Mouse (Mus musculus) embryonic facial prominence, embryonic 12.5 days (tissue): Measurements from ENCODE around the gene Pnmt. TPM values are rescaled to one million over a fixed set of nuclear protein-coding genes. Genes with fewer than 3 reads are reported as not detected.
A peak's percentile ranks its signal among the peaks of the same experiment; 100 is the strongest.

ENCODE experiments used
- ATAC-seq: fragments of 200-750 bp; cut with Nextera tagmentation; 2 replicates; pipeline ENCODE4 v1.8.0; 2017; ENCODE audit not compliant: insufficient number of reproducible peaks, insufficient read depth, low FRiP score, low TSS enrichment
- H3K27ac ChIP-seq: fragments of 300-500 bp; sonication (generic); 2 replicates; pipeline ENCODE4 v1.5.1; 2016; ENCODE audit warnings: mild to moderate bottlenecking
- H3K27me3 ChIP-seq: fragments of 300-500 bp; sonication (generic); 2 replicates; pipeline ENCODE4 v1.6.1; 2016; ENCODE audit warnings: mild to moderate bottlenecking, moderate library complexity
- H3K36me3 ChIP-seq: fragments of 300-500 bp; sonication (generic); 2 replicates; pipeline ENCODE4 v1.6.1; 2016; ENCODE audit warnings: mild to moderate bottlenecking
- H3K4me1 ChIP-seq: fragments of 300-500 bp; sonication (generic); 2 replicates; pipeline ENCODE4 v1.6.1; 2016
- H3K4me2 ChIP-seq: fragments of 300-500 bp; sonication (generic); replicated peaks from 2 replicates; pipeline ENCODE4 v1.6.1; 2016; ENCODE audit warnings: mild to moderate bottlenecking, moderate library complexity
- H3K4me3 ChIP-seq: fragments of 300-500 bp; sonication (generic); 2 replicates; pipeline ENCODE4 v1.5.1; 2016; ENCODE audit warnings: mild to moderate bottlenecking
- H3K9ac ChIP-seq: fragments of 300-500 bp; sonication (generic); 2 replicates; pipeline ENCODE4 v1.6.1; 2016; ENCODE audit warnings: mild to moderate bottlenecking, moderate library complexity
- H3K9me3 ChIP-seq: fragments of 300-500 bp; sonication (generic); 2 replicates; pipeline ENCODE4 v1.6.1; 2016; ENCODE audit warnings: mild to moderate bottlenecking, moderate library complexity
- WGBS: fragments of 180-500 bp; shearing (Covaris S2); methylation state at CpG from one replicate; pipeline ENCODE4 v1.1.7; 2016; 5-methylcytosine and 5-hydroxymethylcytosine counted together
- polyA plus RNA-seq: library from polyadenylated mRNA; unstranded; fragments of >200 nt; fragmentation: Nextera tagmentation; extraction: Ambion mirVana; gene quantifications from 2 replicates; pipeline ENCODE4 v1.2.1, GENCODE M21; 2016

The Pnmt gene
- polyA plus RNA-seq, 1 experiment from 2014 or later = 0.33 TPM

DNA sequence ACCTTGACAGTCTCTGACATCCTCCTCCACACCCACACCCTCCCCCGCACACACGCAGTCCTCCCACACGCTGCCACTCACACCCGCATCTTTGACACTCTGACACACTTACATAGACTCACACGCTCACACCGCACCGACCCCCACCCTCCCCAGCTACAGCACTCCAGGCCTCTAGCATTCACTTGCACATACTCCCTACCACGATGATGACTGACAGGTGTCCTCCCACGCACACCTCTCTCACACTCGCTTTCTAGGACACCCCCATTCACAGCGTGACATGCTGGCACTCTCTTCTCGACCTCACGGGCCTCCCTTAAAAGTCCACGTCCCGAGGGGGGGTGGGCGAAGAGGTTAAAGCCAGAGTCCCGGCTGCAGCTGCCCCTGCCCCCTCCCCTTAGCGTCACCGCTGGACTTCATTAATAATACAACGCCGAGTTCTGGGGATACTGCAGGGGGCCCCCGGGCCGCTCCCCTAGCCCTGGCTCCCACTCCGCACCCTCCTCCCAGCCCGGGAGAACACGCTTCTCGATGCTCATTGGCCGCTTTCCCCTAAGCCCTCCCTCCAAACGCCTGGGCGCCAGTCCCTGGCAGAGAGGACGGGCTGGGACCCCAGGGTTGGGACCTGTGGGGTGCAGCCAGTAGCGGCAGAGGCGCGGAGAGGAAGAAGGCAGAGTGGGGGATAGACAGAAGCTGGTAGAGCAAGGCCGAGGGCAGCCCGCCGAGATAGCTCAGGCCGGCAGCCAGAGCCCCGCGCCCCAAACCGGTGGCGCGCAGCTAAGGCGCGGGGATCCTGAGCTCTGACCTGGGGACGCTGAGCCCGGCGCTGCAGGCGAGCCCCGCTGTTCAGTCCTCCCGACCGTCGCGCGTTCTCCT, 37.9 kb upstream of the Pnmt start, which contains the start of gene Ppp1r1b:
Gene Ppp1r1b (plus strand): TSS at position 322 of the 879 bp plus-strand sequence.
- H3K4me1 ChIP-seq = peaks cover 15% of the 10 kb centered on the region
- H3K36me3 ChIP-seq = no peaks in the 10 kb centered on the region
- H3K27ac ChIP-seq = no peak within 1 kb of the TSS
- peaks cover 94% of the 10 kb centered on the region for H3K27me3 ChIP-seq
- H3K4me3 ChIP-seq = peak within 1 kb of the TSS; percentile 44
- no peak for ATAC-seq
- H3K9ac ChIP-seq = peak within 1 kb of the TSS; percentile 53
- under 1% methylated on average over 55 of the region's 55 CpGs for WGBS
- peak within 1 kb of the TSS; percentile 72 for H3K4me2 ChIP-seq
- no peaks in the 10 kb centered on the region for H3K9me3 ChIP-seq

DNA sequence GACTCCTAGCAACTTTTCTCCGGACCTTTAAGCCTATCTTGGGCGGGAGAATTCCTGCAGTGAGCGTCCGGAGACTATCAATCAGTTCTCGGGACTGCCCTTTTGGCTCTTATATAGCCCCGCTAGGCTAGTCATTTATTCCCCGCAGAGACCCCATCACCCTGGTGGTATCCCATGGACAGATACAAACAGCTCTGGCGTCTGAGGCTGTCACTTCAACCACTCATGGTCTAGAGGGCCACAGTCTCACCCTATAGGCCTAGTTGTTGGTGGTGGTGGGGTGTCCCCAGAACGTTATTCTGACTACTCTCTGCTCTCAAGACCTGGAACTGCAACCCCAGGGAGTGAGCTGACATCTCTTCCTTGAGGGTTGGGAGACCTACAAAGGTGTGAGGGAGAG, 36.9 kb upstream of the Pnmt start:
- Histone ChIP-seq H3K9ac (no peak overlapping the region), H3K4me3 (peak overlapping the region; percentile 44), H3K4me1 (peaks cover 15% of the 10 kb centered on the region), H3K36me3 (no peaks in the 10 kb centered on the region), H3K4me2 (peak overlapping the region; percentile 72), H3K9me3 (no peaks in the 10 kb centered on the region), H3K27me3 (peaks cover 96% of the 10 kb centered on the region), H3K27ac (no peak overlapping the region)
- 3% methylated on average over 9 of the region's 9 CpGs for whole genome bisulfite sequencing
- ATAC-seq = no peak

DNA sequence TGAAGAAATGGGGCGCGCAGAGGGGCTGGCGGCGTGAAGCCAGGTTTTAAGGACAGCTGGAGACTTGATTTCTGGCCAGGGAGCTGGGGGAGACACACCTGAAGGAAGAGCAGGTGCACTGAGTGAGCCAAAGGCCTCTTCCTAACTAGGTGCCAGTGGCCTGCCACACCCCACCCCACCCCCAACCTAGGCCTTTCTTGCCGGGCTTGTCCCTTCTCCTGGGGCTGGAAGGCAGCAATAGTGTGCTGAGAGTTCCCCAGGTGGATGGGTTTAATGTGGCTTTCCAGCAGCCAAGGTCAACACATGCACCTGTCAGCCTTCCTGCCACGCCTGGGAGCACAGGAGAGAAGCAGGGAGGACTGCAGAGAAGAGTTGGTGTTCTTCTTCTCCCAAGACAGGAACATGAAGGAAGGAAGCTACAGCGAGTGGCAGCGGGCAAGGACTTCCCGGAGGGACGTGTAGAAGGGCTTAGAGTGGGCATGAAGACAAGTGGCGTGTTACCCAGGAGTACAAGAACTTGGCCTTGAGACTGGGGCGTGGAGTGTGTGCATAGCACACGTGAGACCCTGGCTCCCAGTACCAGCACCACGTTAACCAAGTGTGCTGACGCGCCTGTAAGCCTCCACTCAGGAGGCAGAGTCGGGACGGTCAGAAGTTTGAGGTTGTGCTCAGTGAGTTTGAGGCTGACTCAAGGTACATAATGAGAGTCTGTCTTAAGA, 33.8 kb upstream of the Pnmt start:
- H3K4me3 ChIP-seq = no peak overlapping the region
- H3K36me3 ChIP-seq = no peaks in the 10 kb centered on the region
- peaks cover 27% of the 10 kb centered on the region for H3K4me1 ChIP-seq
- H3K9me3 ChIP-seq = no peaks in the 10 kb centered on the region
- no peak overlapping the region for H3K27ac ChIP-seq
- 79% methylated on average over 18 of the region's 18 CpGs for WGBS
- no peak for ATAC-seq
- H3K9ac ChIP-seq = no peak overlapping the region
- H3K27me3 ChIP-seq = peaks cover 74% of the 10 kb centered on the region
- H3K4me2 ChIP-seq = no peak overlapping the region

DNA sequence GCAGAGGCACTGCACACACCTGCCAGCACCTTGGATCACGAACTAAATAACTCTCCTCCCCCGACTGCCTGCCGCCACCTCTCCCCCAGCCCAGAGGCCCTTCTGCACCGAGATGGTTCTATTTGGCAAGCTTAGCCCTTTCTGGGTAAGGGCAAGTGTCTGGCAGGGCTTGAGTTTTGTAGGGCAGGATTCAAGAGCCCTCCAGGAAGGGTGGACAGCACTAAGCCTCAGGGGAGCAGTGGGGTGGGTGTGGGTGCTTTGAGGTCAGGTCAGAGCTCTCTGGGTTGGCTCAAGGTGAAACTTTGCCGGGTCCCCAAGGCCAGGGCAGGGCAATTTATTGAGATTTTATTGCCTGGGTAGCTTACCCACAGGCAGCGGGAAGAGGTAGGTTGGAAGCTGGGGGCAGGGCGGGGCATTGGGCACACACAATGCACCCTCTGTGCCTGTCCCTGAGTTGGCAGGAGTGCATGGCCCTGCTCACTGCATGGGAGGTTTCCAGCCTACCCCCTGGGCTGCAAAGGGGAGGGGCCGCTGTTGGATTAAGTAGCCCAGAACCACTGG, 32.5 kb upstream of the Pnmt start:
- no peak overlapping the region for H3K27ac ChIP-seq
- H3K9me3 ChIP-seq = no peaks in the 10 kb centered on the region
- H3K4me3 ChIP-seq = no peak overlapping the region
- no peak for ATAC-seq
- 34% methylated on average over 8 of the region's 8 CpGs for WGBS
- H3K36me3 ChIP-seq = no peaks in the 10 kb centered on the region
- H3K4me2 ChIP-seq = no peak overlapping the region
- peaks cover 20% of the 10 kb centered on the region for H3K4me1 ChIP-seq
- peaks cover 61% of the 10 kb centered on the region for H3K27me3 ChIP-seq
- H3K9ac ChIP-seq = no peak overlapping the region

DNA sequence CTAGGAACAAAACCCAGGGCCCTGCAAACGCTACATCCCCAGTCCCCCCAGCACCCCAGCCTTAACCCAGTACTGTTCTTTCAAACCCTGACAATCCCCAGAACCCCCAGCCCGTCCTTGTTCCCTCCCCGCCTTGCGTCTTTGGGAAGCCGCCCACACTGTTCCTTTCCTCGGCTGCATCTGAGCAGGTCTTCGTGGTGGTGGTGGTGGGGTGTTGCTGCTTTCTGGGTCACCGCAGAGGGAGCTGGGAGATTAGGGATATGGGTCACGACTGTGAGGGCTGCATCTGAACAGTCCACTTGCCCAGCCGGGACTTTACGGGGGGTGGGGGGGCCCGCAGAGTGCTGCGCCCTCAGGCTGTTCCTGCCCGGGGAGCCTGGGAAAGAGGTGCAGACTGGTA, 31.8 kb upstream of the Pnmt start:
- no peaks in the 10 kb centered on the region for H3K9me3 ChIP-seq
- H3K4me1 ChIP-seq = peaks cover 22% of the 10 kb centered on the region
- no peak overlapping the region for H3K4me2 ChIP-seq
- 53% methylated on average over 14 of the region's 14 CpGs for WGBS
- no peak for ATAC-seq
- peaks cover 54% of the 10 kb centered on the region for H3K27me3 ChIP-seq
- H3K36me3 ChIP-seq = no peaks in the 10 kb centered on the region
- H3K4me3 ChIP-seq = no peak overlapping the region
- no peak overlapping the region for H3K27ac ChIP-seq
- no peak overlapping the region for H3K9ac ChIP-seq

DNA sequence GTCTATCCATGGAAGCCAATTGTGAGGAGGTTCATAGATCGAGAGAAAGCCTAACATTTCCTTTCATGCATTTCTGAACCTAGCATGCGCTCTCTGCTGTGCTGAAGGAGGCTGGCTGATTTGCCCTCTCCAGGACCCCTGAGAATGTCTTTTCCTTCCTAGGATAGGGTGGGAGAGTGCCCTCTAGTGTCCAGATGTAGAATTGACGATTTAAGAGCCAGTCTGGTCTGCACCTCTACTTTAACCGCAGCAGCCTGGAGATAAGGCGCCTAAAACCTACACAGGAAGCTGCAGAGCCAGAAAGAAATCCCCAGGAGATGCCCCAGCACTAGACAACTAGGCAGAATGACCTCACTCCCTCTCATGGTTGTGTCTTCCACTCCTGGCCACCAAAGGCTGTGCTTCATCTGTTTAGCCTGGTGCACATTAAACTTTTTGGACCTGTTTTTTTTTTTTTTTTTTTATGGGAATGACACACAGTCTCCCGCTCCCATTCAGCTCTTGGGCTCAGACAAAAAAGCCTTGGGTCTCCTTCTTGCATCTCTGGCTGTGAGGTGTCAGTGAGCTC, 30.4 kb upstream of the Pnmt start:
- no peak overlapping the region for H3K27ac ChIP-seq
- H3K9ac ChIP-seq = no peak overlapping the region
- H3K4me1 ChIP-seq = peaks cover 32% of the 10 kb centered on the region
- no peaks in the 10 kb centered on the region for H3K36me3 ChIP-seq
- peaks cover 41% of the 10 kb centered on the region for H3K27me3 ChIP-seq
- no peak for ATAC-seq
- no peak overlapping the region for H3K4me3 ChIP-seq
- no peak overlapping the region for H3K4me2 ChIP-seq
- WGBS = 9% methylated on average over 6 of the region's 6 CpGs
- H3K9me3 ChIP-seq = no peaks in the 10 kb centered on the region

DNA sequence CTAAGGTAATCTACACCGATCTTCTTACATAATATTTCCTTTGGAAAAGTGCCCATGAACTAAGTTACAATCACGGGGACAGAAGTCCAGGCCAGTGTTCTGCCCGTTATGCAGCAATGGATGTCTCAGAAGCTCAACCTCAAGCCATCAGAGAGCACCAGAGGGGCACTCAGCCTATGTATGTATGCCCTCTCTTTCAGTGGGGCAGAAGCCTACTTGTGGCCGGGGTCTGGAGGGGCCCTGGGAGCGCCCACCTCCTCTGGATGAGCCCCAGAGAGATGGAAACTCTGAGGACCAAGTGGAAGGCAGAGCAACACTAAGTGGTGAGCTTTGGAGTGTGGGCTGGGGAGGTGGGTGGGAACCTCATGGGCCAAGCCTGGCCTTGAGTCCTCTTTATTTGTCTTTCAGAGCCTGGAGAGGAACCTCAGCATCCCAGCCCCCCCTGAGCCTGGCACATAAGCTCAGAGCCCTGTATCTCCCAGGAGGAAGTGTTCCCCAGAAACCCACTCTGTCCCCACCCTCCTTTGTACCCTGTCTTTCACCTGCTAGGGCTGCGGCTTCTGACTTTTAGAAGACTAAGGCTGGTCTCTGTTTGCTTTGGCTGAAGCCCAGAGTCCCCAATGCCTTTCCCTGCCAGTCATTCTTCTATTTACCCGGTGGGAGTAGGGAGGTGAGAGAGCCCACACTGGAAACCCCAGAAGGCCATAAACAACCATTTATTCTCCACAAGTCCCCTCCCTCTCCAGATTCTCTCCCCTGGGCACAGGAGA, 29.4 kb upstream of the Pnmt start:
- Histone ChIP-seq H3K4me2 (no peak overlapping the region), H3K9ac (no peak overlapping the region), H3K27ac (no peak overlapping the region), H3K36me3 (peaks cover 6% of the 10 kb centered on the region; the same call in 1 of the 2 replicates), H3K27me3 (peaks cover 31% of the 10 kb centered on the region), H3K9me3 (no peaks in the 10 kb centered on the region), H3K4me1 (peaks cover 42% of the 10 kb centered on the region), H3K4me3 (no peak overlapping the region)
- ATAC-seq = no peak
- WGBS = 79% methylated on average over 7 of the region's 7 CpGs

DNA sequence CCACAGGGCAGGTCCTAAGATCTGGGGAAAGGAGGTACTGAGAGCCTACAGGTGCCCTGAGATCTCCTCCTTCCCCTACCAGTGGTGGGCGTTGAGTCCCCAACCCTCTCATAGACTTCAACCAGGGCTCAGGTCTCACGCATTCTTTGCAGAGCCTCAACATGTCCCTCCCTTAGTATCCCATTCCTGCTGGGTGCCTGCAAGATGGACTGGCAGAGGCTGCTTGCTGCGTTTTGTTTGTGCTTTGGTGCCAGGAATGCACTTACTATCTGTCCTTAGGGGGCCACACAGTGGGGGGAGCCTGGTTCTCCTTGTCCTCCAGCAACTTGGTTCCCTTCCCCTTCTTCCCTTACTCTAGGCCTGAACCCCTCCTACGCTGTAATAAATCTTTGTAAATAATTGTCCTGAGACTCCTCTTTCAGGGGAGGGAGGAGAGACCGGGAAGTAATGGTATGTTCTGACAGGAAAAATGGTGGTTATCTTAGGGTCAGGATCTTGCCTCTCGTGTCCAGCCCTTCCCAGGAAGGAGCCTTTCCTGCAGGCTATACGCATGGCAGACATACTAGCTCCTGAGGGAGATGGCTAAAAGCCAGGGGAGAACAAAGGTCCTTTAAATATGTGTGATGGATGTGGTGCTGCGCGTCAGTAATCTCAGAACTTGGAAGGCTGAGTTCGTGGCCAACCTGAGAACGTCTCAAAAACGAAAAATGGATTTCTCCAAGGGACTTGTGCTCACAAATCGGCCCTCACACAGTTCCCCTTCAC, 28.7 kb upstream of the Pnmt start:
- 13% methylated on average over 13 of the region's 13 CpGs for WGBS
- peak overlapping the region; percentile 83 for H3K27ac ChIP-seq
- H3K36me3 ChIP-seq = peaks cover 6% of the 10 kb centered on the region; the same call in 1 of the 2 replicates
- ATAC-seq = no peak
- H3K4me3 ChIP-seq = peak overlapping the region; percentile 71
- peak overlapping the region; percentile 82 for H3K4me2 ChIP-seq
- no peaks in the 10 kb centered on the region for H3K9me3 ChIP-seq
- H3K27me3 ChIP-seq = peaks cover 23% of the 10 kb centered on the region
- peaks cover 48% of the 10 kb centered on the region for H3K4me1 ChIP-seq
- H3K9ac ChIP-seq = peak overlapping the region; percentile 57

DNA sequence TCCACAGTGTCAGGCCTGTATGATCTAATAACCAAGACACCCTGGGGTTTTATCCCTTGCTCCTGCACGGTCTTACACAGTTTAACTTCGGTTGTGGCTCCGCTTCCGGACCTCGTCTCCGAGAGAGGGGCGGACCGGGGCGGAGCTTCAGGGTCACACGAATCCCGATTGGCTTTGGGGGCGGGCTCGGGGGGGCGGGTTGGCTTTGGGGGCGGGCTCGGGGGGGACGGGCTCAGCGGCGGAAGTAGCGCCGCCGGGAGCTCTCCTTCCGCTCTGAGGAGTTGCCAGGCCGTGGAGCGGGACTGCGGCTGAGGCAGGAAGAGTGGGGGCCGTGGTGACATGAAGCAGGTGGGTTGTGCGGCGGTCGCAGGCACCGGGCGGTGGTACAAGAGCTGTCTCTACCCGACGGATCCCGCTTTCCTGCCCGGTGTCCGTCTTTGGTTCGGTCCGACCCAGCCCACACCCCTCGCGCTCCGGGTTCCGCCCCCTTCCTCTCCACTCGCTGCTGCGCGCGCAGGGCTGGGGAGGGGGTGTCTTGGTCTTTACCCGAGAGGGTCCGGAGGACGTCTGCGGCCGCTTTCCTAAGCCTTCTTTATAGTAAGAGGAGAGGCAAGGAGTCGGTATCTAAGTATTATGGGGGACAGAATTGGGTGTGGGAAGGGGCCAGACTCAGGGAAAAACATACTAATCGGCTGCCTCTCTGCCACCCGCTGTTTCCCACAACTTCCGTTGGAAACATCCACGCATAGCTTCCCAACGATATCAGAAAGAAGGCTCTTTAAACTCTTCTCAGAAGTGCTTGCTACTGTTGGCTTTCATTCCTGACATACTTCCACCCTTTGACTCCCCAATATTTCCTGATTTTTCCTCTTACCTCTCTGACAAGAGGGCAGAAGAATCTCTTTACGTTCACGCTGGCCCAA, 27.8 kb upstream of the Pnmt start, which contains the start of gene Stard3:
Gene Stard3 (plus strand): TSS at position 208 of the 923 bp plus-strand sequence.
- Histone ChIP-seq H3K4me2 (peak within 1 kb of the TSS; percentile 82), H3K4me1 (peaks cover 48% of the 10 kb centered on the region), H3K9ac (peak within 1 kb of the TSS; percentile 72), H3K27me3 (peaks cover 14% of the 10 kb centered on the region), H3K4me3 (peak within 1 kb of the TSS; percentile 71), H3K36me3 (peaks cover 6% of the 10 kb centered on the region; the same call in 1 of the 2 replicates), H3K9me3 (no peaks in the 10 kb centered on the region), H3K27ac (peak within 1 kb of the TSS; percentile 83)
- under 1% methylated on average over 60 of the region's 60 CpGs for WGBS
- ATAC-seq = peak; percentile 82
